Mouse (Mus musculus) embryonic facial prominence, embryonic 13.5 days (tissue): ENCODE measurements around the gene C530008M17Rik. TPM values are rescaled to one million over a fixed set of nuclear protein-coding genes. Genes with fewer than 3 reads are reported as not detected.

ENCODE experiments used
- ATAC-seq: fragments of 200-750 bp; cut with Nextera tagmentation; 2 replicates; pipeline ENCODE4 v1.8.0; 2017; ENCODE audit warnings: low read depth; ENCODE audit not compliant: insufficient number of reproducible peaks, insufficient read depth, low FRiP score, low TSS enrichment
- H3K27ac ChIP-seq: fragments of 300-500 bp; sonication (generic); 2 replicates; pipeline ENCODE4 v1.5.1; 2015; ENCODE audit warnings: moderate library complexity, mild to moderate bottlenecking, inconsistent platforms
- H3K27me3 ChIP-seq: fragments of 300-500 bp; sonication (generic); 2 replicates; pipeline ENCODE4 v1.6.1; 2015; ENCODE audit warnings: mild to moderate bottlenecking, inconsistent platforms
- H3K36me3 ChIP-seq: fragments of 300-500 bp; sonication (generic); 2 replicates; pipeline ENCODE4 v1.6.1; 2015; ENCODE audit warnings: mild to moderate bottlenecking, inconsistent platforms
- H3K4me1 ChIP-seq: fragments of 300-500 bp; sonication (generic); 2 replicates; pipeline ENCODE4 v1.6.1; 2015; ENCODE audit warnings: inconsistent platforms
- H3K4me2 ChIP-seq: fragments of 300-500 bp; sonication (generic); 2 replicates; pipeline ENCODE4 v1.6.1; 2015; ENCODE audit warnings: moderate library complexity, mild to moderate bottlenecking, inconsistent platforms
- H3K4me3 ChIP-seq: fragments of 300-500 bp; sonication (generic); 2 replicates; pipeline ENCODE4 v1.5.1; 2015; ENCODE audit warnings: mild to moderate bottlenecking, inconsistent platforms
- H3K9ac ChIP-seq: fragments of 300-500 bp; sonication (generic); 2 replicates; pipeline ENCODE4 v1.6.1; 2015; ENCODE audit warnings: mild to moderate bottlenecking, inconsistent platforms
- H3K9me3 ChIP-seq: fragments of 300-500 bp; sonication (generic); 2 replicates; pipeline ENCODE4 v1.6.1; 2016; ENCODE audit warnings: inconsistent platforms
- WGBS: fragments of 180-500 bp; shearing (Covaris S2); methylation state at CpG from one replicate; pipeline ENCODE4 v1.1.7; 2015; ENCODE audit warnings: mixed read lengths; 5-methylcytosine and 5-hydroxymethylcytosine counted together
- polyA plus RNA-seq: library from polyadenylated mRNA; unstranded; fragments of >200 nt; fragmentation: Nextera tagmentation; extraction: Ambion mirVana; gene quantifications from 2 replicates; pipeline ENCODE4 v1.2.1, GENCODE M21; 2015

The C530008M17Rik gene
- polyA plus RNA-seq, 1 experiment from 2014 or later, result 20.3 TPM

GRCm38 (mm10) chr5:76817678-76818077 lies 161.4 kb downstream of the C530008M17Rik start:
- 89% methylated on average over 15 of the region's 15 CpGs for WGBS
- H3K9ac ChIP-seq, result no peak overlapping the region
- no peak overlapping the region for H3K4me3 ChIP-seq
- H3K27me3 ChIP-seq, result no peaks in the 10 kb centered on the region
- ATAC-seq, result no peak
- H3K4me2 ChIP-seq, result no peak overlapping the region
- H3K27ac ChIP-seq, result no peak overlapping the region
- H3K36me3 ChIP-seq, result 0 out of 2 replicates have a peak, but pooled peaks cover 3% of the 10 kb centered on the region
- H3K9me3 ChIP-seq, result no peaks in the 10 kb centered on the region
- H3K4me1 ChIP-seq, result peaks cover 17% of the 10 kb centered on the region

- H3K4me3 ChIP-seq, result no peak overlapping the region
- 0 out of 2 replicates have a peak, but pooled peaks cover 3% of the 10 kb centered on the region for H3K36me3 ChIP-seq
- no peak overlapping the region for H3K9ac ChIP-seq
- H3K4me2 ChIP-seq, result no peak overlapping the region
- no peaks in the 10 kb centered on the region for H3K9me3 ChIP-seq
- H3K4me1 ChIP-seq, result peaks cover 17% of the 10 kb centered on the region
- no peak for ATAC-seq
- H3K27ac ChIP-seq, result no peak overlapping the region
- 84% methylated on average over 6 of the region's 6 CpGs for WGBS
- no peaks in the 10 kb centered on the region for H3K27me3 ChIP-seq
Measured at GRCm38 (mm10) chr5:76818807-76819206, 162.5 kb downstream of the C530008M17Rik start.

DNA sequence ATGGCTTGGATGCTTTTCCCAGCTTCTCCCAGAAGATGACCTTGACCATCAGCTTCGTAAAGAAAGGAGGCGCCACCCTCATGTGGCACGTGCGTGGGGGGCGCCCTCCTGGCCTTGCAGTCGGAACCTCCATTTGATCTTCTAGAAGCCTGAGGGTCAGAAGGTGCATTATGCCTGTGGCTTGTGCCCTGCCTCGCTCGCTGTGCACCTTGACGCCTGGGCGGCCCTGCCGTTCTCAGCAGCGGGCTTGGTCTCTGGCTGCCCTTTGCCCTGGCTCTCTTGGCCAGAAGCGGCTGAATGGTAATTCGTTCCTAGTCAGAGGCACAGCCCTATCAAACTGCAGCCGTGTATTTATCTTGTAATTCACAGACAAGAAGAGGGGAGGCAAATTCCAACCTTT lies 165.8 kb downstream of the C530008M17Rik start:
- Histone ChIP-seq H3K27ac (no peak overlapping the region), H3K9ac (no peak overlapping the region), H3K4me3 (no peak overlapping the region), H3K27me3 (no peaks in the 10 kb centered on the region), H3K9me3 (no peaks in the 10 kb centered on the region), H3K4me2 (no peak overlapping the region), H3K36me3 (0 out of 2 replicates have a peak, but pooled peaks cover 3% of the 10 kb centered on the region), H3K4me1 (no peaks in the 10 kb centered on the region)
- WGBS, result 92% methylated on average over 15 of the region's 15 CpGs
- no peak for ATAC-seq

GRCm38 (mm10) chr5:76828527-76829240 lies 172.4 kb downstream of the C530008M17Rik start:
- no peak for ATAC-seq
- 73% methylated on average over 7 of the region's 7 CpGs for WGBS
- no peak overlapping the region for H3K4me2 ChIP-seq
- H3K27ac ChIP-seq, result no peak overlapping the region
- H3K27me3 ChIP-seq, result no peaks in the 10 kb centered on the region
- no peaks in the 10 kb centered on the region for H3K36me3 ChIP-seq
- no peak overlapping the region for H3K4me3 ChIP-seq
- peaks cover 7% of the 10 kb centered on the region for H3K4me1 ChIP-seq
- no peaks in the 10 kb centered on the region; the same call in 1 of the 2 replicates for H3K9me3 ChIP-seq
- H3K9ac ChIP-seq, result no peak overlapping the region

DNA sequence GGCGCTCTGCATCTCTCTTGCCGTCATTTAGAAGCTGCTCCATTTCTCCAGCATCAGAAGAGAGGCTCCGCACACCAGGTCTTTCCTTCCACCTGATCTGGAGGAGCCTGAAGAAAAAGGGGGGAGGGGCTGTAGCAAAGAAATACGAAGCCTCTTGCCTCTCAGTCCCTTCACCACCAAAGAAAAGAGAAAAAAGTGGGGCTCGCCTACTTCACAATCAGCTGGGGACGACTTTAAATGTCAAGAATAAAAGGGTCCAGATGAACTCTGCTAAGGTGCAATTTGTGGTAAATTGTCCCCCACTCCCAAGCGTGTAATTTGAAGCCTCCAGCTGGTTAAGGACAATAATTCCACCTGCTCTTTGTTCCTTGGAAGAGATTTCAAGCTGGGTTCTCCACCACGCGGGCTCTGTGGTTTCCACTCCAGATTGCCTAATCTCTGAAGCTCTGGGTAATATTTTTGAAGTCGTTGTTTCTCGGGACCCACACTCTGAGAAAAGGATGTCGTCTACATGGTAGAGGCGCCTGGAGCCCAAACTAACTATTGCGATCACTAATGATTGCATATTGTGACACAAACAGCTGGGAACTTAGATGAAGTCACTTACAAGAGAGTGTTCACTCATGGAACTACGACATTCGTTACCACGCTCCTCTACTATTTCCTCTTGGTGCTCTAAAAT lies 176.4 kb downstream of the C530008M17Rik start:
- 69% methylated on average over 17 of the region's 17 CpGs for WGBS

GRCm38 (mm10) chr5:76837018-76837417 lies 180.7 kb downstream of the C530008M17Rik start:
- peaks cover 4% of the 10 kb centered on the region; the same call in 1 of the 2 replicates for H3K4me1 ChIP-seq
- no peaks in the 10 kb centered on the region for H3K9me3 ChIP-seq
- no peaks in the 10 kb centered on the region for H3K36me3 ChIP-seq
- ATAC-seq, result no peak
- H3K4me2 ChIP-seq, result 0 out of 2 replicates have a peak overlapping the region, but pooled peaks have one; percentile 7
- H3K27ac ChIP-seq, result no peak overlapping the region
- no peak overlapping the region for H3K4me3 ChIP-seq
- H3K27me3 ChIP-seq, result no peaks in the 10 kb centered on the region
- 60% methylated on average over 5 of the region's 5 CpGs for WGBS
- H3K9ac ChIP-seq, result no peak overlapping the region

More for the DNA sequence above, 176.4 kb downstream of the C530008M17Rik start:
- peak; percentile 40; the same call in 1 of the 2 replicates for ATAC-seq
- no peaks in the 10 kb centered on the region for H3K36me3 ChIP-seq
- no peaks in the 10 kb centered on the region; the same call in 1 of the 2 replicates for H3K9me3 ChIP-seq
- H3K4me1 ChIP-seq, result peaks cover 7% of the 10 kb centered on the region
- no peak overlapping the region for H3K4me2 ChIP-seq
- no peak overlapping the region for H3K9ac ChIP-seq
- no peak overlapping the region for H3K4me3 ChIP-seq
- H3K27me3 ChIP-seq, result no peaks in the 10 kb centered on the region
- H3K27ac ChIP-seq, result 0 out of 2 replicates have a peak overlapping the region, but pooled peaks have one; percentile 39

DNA sequence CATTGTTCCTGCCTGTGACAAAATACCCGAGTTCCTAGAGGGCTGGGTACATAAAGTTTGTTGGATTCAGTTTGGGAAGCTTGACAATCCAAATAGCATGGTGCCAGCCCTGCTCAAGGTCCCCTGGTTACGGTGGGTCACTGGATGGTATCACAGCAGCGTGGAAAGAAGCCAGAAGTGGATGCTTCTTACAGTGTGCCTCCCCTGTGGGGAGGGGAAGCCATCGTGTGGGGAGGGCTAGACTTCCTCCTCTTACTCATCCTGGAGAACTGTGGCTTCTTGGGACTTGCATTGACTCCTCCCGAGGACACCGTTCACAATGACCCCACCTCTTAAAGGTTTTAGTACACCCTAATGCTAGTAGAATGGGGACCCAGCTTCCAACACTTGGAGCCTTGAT lies 183.5 kb downstream of the C530008M17Rik start:
- Histone ChIP-seq H3K9me3 (no peaks in the 10 kb centered on the region), H3K27me3 (no peaks in the 10 kb centered on the region), H3K27ac (no peak overlapping the region), H3K9ac (no peak overlapping the region), H3K36me3 (no peaks in the 10 kb centered on the region), H3K4me1 (no peaks in the 10 kb centered on the region), H3K4me3 (no peak overlapping the region), H3K4me2 (no peak overlapping the region)
- WGBS, result 83% methylated on average over 6 of the region's 6 CpGs
- ATAC-seq, result no peak

DNA sequence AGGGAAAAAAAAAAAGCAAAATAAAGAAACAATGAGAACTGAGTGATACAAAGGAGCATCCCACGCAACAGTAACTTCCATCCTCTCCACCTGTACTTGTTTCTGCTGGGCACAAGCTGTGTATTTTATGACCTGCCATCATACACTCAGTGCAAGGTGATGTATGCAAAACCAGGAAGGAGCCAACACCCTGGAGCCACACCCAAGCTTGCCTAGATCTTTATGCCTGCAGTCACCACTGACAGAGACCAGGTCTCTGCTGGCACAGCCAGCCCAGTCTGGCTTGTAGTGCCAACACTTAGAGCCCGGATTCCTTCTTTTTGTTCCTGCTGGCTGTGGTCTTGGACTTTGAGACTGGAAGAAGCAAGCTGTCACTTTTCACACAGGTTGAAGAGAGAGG lies 185.5 kb downstream of the C530008M17Rik start:
- H3K9ac ChIP-seq, result no peak overlapping the region
- ATAC-seq, result no peak
- WGBS, result 89% methylated on average over 2 of the region's 2 CpGs
- no peaks in the 10 kb centered on the region for H3K27me3 ChIP-seq
- H3K9me3 ChIP-seq, result no peaks in the 10 kb centered on the region
- H3K4me1 ChIP-seq, result no peaks in the 10 kb centered on the region
- H3K4me3 ChIP-seq, result no peak overlapping the region
- no peak overlapping the region for H3K27ac ChIP-seq
- H3K36me3 ChIP-seq, result no peaks in the 10 kb centered on the region
- H3K4me2 ChIP-seq, result no peak overlapping the region

DNA sequence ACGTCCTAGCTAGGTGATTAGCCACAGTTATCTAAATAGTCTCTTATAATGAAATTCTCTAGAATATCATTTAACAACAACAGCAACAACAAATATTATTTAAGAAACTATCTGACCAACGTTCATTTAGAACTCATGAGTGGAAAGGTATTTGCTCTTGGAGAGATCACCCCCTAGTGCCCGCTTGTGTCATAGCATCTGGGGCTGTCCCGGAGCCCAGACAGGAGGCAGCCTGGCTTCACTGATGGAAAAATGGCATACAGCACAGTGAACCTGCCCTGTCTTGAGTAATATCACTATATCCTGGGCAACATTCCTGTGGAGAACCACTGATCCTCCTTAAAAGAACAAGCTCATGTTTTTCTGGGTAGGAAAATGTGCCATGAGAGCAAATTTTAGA lies 187.1 kb downstream of the C530008M17Rik start:
- H3K4me1 ChIP-seq, result no peaks in the 10 kb centered on the region
- no peak overlapping the region for H3K9ac ChIP-seq
- no peak overlapping the region for H3K4me2 ChIP-seq
- ATAC-seq, result no peak
- no peaks in the 10 kb centered on the region for H3K36me3 ChIP-seq
- no peak overlapping the region for H3K27ac ChIP-seq
- H3K9me3 ChIP-seq, result no peaks in the 10 kb centered on the region
- 21% methylated on average over 4 of the region's 4 CpGs for WGBS
- H3K4me3 ChIP-seq, result no peak overlapping the region
- H3K27me3 ChIP-seq, result no peaks in the 10 kb centered on the region

- H3K4me3 ChIP-seq, result no peak overlapping the region
- no peak overlapping the region for H3K27ac ChIP-seq
- no peaks in the 10 kb centered on the region for H3K4me1 ChIP-seq
- no peak overlapping the region for H3K9ac ChIP-seq
- H3K9me3 ChIP-seq, result no peaks in the 10 kb centered on the region
- 81% methylated on average over 9 of the region's 9 CpGs for WGBS
- H3K4me2 ChIP-seq, result no peak overlapping the region
- no peaks in the 10 kb centered on the region for H3K27me3 ChIP-seq
- no peaks in the 10 kb centered on the region; the same call in 1 of the 2 replicates for H3K36me3 ChIP-seq
- ATAC-seq, result no peak
Measured at GRCm38 (mm10) chr5:76843851-76844419, 187.6 kb downstream of the C530008M17Rik start.

- WGBS, result 83% methylated on average over 14 of the region's 14 CpGs
- no peaks in the 10 kb centered on the region for H3K27me3 ChIP-seq
- no peak overlapping the region for H3K4me3 ChIP-seq
- H3K4me2 ChIP-seq, result no peak overlapping the region
- H3K36me3 ChIP-seq, result no peaks in the 10 kb centered on the region; the same call in 1 of the 2 replicates
- H3K4me1 ChIP-seq, result no peaks in the 10 kb centered on the region
- H3K9me3 ChIP-seq, result no peaks in the 10 kb centered on the region
- no peak overlapping the region for H3K9ac ChIP-seq
- H3K27ac ChIP-seq, result peak overlapping the region; percentile 13; the same call in 1 of the 2 replicates
- no peak for ATAC-seq
Measured at GRCm38 (mm10) chr5:76844618-76845186, 188.4 kb downstream of the C530008M17Rik start.
